Mouse (Mus musculus): ENCODE results near the gene Exoc3l4.

DNA sequence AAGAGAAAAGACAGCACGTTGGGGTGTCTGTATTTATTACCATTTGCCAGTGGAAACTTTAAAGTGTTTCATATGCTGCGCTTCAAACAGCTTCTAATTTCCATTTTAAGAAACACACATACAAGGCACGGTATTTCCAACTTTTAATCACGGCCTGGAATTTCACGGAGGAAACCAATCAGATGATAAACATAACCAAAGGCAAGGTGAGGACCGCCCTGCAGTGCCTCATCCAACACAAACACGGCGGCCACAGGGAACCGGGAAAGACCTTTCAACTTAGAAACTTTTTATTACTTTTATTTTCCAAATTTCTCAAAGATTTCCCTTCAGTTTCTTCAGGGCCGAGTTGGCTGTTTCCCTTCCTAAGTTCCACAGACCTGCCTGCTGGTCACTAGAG is 42.1 kb upstream of the Exoc3l4 start:
- TF ChIP-seq CTCF (IDR thresholded peaks at IDR 0.05; ENCODE audit: low read depth, low read length): no peak
- no peak for TF ChIP-seq GATA1 (IDR thresholded peaks at IDR 0.05; ENCODE audit: borderline replicate concordance, low read length)
- no peak for TF ChIP-seq POLR2AphosphoS5 (IDR thresholded peaks at IDR 0.05; ENCODE audit: insufficient replicate concordance, low read depth, low read length)
